Mouse (Mus musculus) midbrain, embryonic 10.5 days (tissue): ENCODE results near the gene Gm28308. TPM values are rescaled to one million over a fixed set of nuclear protein-coding genes. Genes with fewer than 3 reads are reported as not detected.

Source experiments
- DNase-seq: peaks from one replicate; pipeline ENCODE4 v3.0.0-alpha.2; 2017; ENCODE audit warnings: low spot score
- H3K27ac ChIP-seq: fragments of 300-500 bp; sonication (generic); replicated peaks from 2 replicates; pipeline ENCODE4 v1.5.1; 2016; ENCODE audit warnings: mild to moderate bottlenecking
- H3K27me3 ChIP-seq: fragments of 300-500 bp; sonication (generic); 2 replicates; pipeline ENCODE4 v1.6.1; 2016; ENCODE audit warnings: low read depth, mild to moderate bottlenecking; ENCODE audit not compliant: poor library complexity, severe bottlenecking
- H3K36me3 ChIP-seq: fragments of 300-500 bp; sonication (generic); 2 replicates; pipeline ENCODE4 v1.6.1; 2016; ENCODE audit warnings: mild to moderate bottlenecking, moderate library complexity
- H3K4me1 ChIP-seq: fragments of 300-500 bp; sonication (generic); 2 replicates; pipeline ENCODE4 v1.6.1; 2016
- H3K4me3 ChIP-seq: fragments of 300-500 bp; sonication (generic); 2 replicates; pipeline ENCODE4 v1.5.1; 2016; ENCODE audit warnings: mild to moderate bottlenecking, moderate library complexity
- H3K9me3 ChIP-seq: fragments of 300-500 bp; sonication (generic); replicated peaks from 2 replicates; pipeline ENCODE4 v1.6.1; 2016; ENCODE audit warnings: mild to moderate bottlenecking
- WGBS: fragments of 180-500 bp; shearing (Covaris S2); methylation state at CpG from one replicate; pipeline ENCODE4 v1.1.7; 2016; 5-methylcytosine and 5-hydroxymethylcytosine counted together
- polyA plus RNA-seq: library from polyadenylated mRNA; unstranded; fragments of >200 nt; fragmentation: Nextera tagmentation; extraction: Ambion mirVana; gene quantifications from 2 replicates; pipeline ENCODE4 v1.2.1, GENCODE M21; 2016

Gm28308 gene
- polyA plus RNA-seq, 1 experiment from 2014 or later, result not detected

DNA sequence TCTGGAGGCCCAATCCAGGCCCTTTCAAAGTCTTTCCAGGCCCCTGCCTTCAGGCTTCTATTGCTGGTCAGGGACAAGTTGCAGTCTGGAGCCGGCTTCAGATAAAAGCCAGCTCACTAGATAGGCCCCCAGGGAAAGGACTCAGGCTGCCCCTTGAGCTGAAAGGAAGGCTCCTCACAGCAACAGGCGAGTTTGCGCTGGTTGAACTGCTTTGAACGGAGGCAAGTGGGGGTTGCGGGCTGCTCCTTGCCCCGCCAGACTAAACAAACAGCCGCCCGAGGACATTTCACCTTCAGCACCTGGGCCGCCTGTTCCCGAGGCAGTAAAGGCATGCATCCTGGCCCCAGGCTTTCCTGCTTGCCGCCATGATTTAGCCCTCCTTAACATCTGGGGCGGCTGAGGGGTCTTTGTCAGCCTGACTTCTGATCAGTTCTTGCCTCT lies 30.6 kb upstream of the Gm28308 start:
- WGBS, result under 1% methylated on average over 12 of the region's 12 CpGs
- Histone ChIP-seq H3K4me1 (peaks cover 6% of the 10 kb centered on the region), H3K27ac (no peak overlapping the region), H3K36me3 (no peaks in the 10 kb centered on the region), H3K4me3 (no peak overlapping the region), H3K27me3 (peaks cover 100% of the 10 kb centered on the region), H3K9me3 (no peaks in the 10 kb centered on the region)
- DNase-seq, result no peak

DNA sequence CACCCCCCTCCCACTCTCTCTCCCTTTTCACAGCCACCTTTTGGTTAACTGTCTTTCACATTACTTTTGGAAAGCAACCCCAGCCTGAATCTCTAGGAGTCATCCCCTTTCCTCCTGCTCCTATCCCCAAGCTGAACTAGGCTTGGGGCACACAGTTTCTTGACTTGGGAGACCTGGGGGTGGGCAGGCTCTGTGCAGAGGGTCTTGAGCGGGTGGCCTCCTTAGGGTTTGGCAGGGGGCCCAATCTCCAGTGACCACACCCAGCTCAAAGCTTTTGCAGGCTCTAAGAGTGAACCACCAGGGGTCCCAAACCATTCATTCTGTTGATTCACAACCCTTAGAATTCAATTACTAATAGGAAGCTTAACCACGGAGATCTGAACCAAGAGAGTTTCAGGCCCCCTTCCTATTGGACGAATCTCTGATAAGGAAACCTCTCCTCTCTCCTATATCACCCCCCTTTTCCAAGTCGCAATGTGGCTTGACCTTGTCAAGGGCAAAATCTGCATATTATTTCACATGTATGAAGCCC lies 29.7 kb upstream of the Gm28308 start:
- H3K4me3 ChIP-seq, result no peak overlapping the region
- H3K27ac ChIP-seq, result no peak overlapping the region
- H3K4me1 ChIP-seq, result peaks cover 3% of the 10 kb centered on the region
- no peaks in the 10 kb centered on the region for H3K9me3 ChIP-seq
- H3K27me3 ChIP-seq, result peaks cover 100% of the 10 kb centered on the region
- no peak for DNase-seq
- 2% methylated on average over 4 of the region's 4 CpGs for WGBS
- H3K36me3 ChIP-seq, result no peaks in the 10 kb centered on the region

GRCm38 (mm10) chr6:52241001-52241621 lies 28.0 kb upstream of the Gm28308 start:
- DNase-seq, result no peak
- peaks cover 100% of the 10 kb centered on the region for H3K27me3 ChIP-seq
- peaks cover 3% of the 10 kb centered on the region for H3K4me1 ChIP-seq
- no peaks in the 10 kb centered on the region for H3K36me3 ChIP-seq
- H3K4me3 ChIP-seq, result no peak overlapping the region
- H3K9me3 ChIP-seq, result no peaks in the 10 kb centered on the region
- no peak overlapping the region for H3K27ac ChIP-seq
- 7% methylated on average over 9 of the region's 9 CpGs for WGBS

- Histone ChIP-seq H3K4me1 (peaks cover 3% of the 10 kb centered on the region), H3K4me3 (0 out of 2 replicates have a peak within 1 kb of the TSS, but pooled peaks have one; percentile 20), H3K36me3 (no peaks in the 10 kb centered on the region), H3K27me3 (peaks cover 100% of the 10 kb centered on the region), H3K27ac (no peak within 1 kb of the TSS), H3K9me3 (no peaks in the 10 kb centered on the region)
- DNase-seq, result peak; percentile 89
- 1% methylated on average over 35 of the region's 35 CpGs for WGBS
Measured at GRCm38 (mm10) chr6:52240389-52241000, 27.4 kb upstream of the Gm28308 start, which contains the start of gene Hoxa10. Hoxa10 (minus strand) TSS chr6:52240854.

DNA sequence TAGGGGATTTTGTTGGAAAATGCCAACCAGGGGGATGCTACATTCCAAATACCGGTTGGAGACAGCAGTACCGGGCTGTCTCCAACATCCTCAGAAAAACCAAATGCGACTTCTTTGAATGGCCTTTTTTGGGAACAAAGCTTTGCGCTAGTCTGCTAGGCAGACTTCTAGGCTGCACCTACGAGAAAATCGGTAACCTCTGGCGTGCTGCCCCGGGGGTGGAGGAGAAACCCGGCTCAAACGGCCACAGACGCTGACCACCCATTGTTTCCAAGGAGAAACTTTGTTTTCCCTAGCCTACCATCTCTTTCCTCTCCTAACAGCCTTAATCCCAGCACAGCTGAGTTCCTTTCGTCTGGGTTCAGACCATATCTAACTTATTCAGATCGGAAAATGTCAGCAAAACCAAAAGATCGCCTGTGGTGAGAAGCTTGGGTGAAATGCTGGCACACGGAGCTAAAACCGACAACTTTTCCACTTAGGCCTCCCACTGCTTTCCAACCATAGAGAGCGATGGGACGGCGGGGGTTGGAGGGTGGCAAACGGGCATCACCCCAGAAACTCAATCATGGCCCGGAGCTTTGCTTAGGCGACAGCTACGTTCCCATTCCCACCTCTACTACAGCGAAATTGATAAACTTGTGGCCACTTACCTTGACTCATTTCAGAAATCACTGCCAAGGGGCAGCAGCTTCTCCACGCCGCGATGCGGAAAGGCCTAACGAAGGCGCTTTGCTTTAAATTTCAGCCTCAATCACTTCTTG lies 26.7 kb upstream of the Gm28308 start:
- no peaks in the 10 kb centered on the region for H3K9me3 ChIP-seq
- peaks cover 100% of the 10 kb centered on the region for H3K27me3 ChIP-seq
- no peak overlapping the region for H3K27ac ChIP-seq
- 3% methylated on average over 30 of the region's 30 CpGs for WGBS
- no peak for DNase-seq
- no peaks in the 10 kb centered on the region for H3K36me3 ChIP-seq
- 0 out of 2 replicates have a peak overlapping the region, but pooled peaks have one; percentile 20 for H3K4me3 ChIP-seq
- peaks cover under 1% of the 10 kb centered on the region; the same call in 1 of the 2 replicates for H3K4me1 ChIP-seq

- Histone ChIP-seq H3K27me3 (peaks cover 100% of the 10 kb centered on the region), H3K4me3 (no peak overlapping the region), H3K4me1 (0 out of 2 replicates have a peak, but pooled peaks cover 3% of the 10 kb centered on the region), H3K36me3 (no peaks in the 10 kb centered on the region), H3K9me3 (no peaks in the 10 kb centered on the region), H3K27ac (no peak overlapping the region)
- no peak for DNase-seq
- 2% methylated on average over 7 of the region's 7 CpGs for WGBS
Measured at GRCm38 (mm10) chr6:52238976-52239375, 25.8 kb upstream of the Gm28308 start.

GRCm38 (mm10) chr6:52238155-52238545 lies 25.0 kb upstream of the Gm28308 start:
- Histone ChIP-seq H3K36me3 (no peaks in the 10 kb centered on the region), H3K4me3 (no peak overlapping the region), H3K9me3 (no peaks in the 10 kb centered on the region), H3K27ac (no peak overlapping the region), H3K4me1 (0 out of 2 replicates have a peak, but pooled peaks cover 4% of the 10 kb centered on the region), H3K27me3 (peaks cover 100% of the 10 kb centered on the region)
- 4% methylated on average over 7 of the region's 7 CpGs for WGBS
- no peak for DNase-seq

GRCm38 (mm10) chr6:52237346-52238154 lies 24.4 kb upstream of the Gm28308 start:
- no peaks in the 10 kb centered on the region for H3K9me3 ChIP-seq
- peaks cover 100% of the 10 kb centered on the region for H3K27me3 ChIP-seq
- 8% methylated on average over 10 of the region's 10 CpGs for WGBS
- H3K36me3 ChIP-seq, result no peaks in the 10 kb centered on the region
- no peak for DNase-seq
- no peak overlapping the region for H3K4me3 ChIP-seq
- H3K4me1 ChIP-seq, result 0 out of 2 replicates have a peak, but pooled peaks cover 4% of the 10 kb centered on the region
- H3K27ac ChIP-seq, result no peak overlapping the region

DNA sequence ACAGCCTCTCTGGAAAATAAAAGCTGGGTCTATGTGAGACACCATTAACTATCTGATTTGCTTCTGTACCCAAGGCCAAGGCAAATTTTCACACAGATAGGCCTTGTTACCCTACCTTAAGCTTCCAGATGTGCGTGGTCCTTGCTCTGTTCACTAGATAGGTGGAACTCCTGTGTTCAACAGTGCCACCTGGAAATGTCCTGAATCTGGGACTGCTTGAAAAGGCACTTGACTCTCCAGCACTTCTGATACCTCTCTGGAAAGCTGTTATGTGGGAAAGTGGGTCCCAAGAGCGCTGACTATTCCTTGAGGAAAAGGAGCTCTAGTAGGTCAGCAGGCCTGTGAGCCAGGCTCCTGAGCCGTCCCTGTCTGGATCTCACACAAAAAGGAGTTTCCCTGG lies 23.7 kb upstream of the Gm28308 start:
- Histone ChIP-seq H3K36me3 (no peaks in the 10 kb centered on the region), H3K9me3 (no peaks in the 10 kb centered on the region), H3K4me1 (0 out of 2 replicates have a peak, but pooled peaks cover 4% of the 10 kb centered on the region), H3K27ac (no peak overlapping the region), H3K4me3 (no peak overlapping the region), H3K27me3 (peaks cover 100% of the 10 kb centered on the region)
- no peak for DNase-seq
- WGBS, result 5% methylated on average over 3 of the region's 3 CpGs

DNA sequence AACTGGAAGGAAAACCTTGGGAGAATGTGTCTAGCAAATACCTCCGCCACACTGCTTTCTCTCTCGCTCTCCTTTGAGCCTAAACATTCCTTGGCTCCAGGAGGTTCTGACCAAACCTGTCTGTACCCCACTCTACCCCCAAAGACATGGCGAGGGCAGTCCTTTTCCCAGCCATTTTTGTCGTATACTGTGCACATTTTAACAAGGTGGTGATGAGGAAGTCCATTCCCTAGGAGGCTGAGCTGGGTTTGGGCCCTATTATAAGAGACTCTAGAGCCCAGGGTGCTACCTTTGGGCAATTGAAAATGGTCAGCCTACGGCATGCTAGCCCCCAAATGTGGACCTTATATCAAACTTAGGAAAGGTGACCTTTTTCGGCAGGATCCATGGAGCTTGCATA lies 22.7 kb upstream of the Gm28308 start:
- Histone ChIP-seq H3K36me3 (no peaks in the 10 kb centered on the region), H3K27me3 (peaks cover 100% of the 10 kb centered on the region), H3K9me3 (no peaks in the 10 kb centered on the region), H3K4me1 (0 out of 2 replicates have a peak, but pooled peaks cover 4% of the 10 kb centered on the region), H3K27ac (no peak overlapping the region), H3K4me3 (no peak overlapping the region)
- WGBS, result 24% methylated on average over 6 of the region's 6 CpGs
- no peak for DNase-seq

DNA sequence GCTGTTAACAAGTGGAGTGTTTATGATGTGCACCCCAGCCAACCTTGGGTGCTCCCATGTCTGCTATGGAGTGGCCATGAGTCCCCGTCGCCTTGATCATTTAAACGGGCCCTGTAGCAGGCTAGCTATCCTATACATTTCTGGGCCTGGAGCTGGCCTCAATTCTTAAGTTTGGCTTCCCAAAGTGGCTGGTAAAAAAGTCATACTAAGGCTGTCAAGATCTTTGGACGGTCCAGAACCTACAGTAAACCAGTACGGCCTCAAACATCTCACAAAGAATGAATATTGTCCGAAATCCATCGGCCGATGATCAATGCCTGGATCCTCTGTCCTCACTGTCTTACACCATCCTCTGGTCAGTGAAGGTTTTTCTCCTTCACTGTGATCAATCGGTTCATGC lies 22.1 kb upstream of the Gm28308 start:
- peaks cover 7% of the 10 kb centered on the region; the same call in 1 of the 2 replicates for H3K4me1 ChIP-seq
- no peak overlapping the region for H3K27ac ChIP-seq
- DNase-seq, result no peak
- H3K36me3 ChIP-seq, result no peaks in the 10 kb centered on the region
- peaks cover 100% of the 10 kb centered on the region for H3K27me3 ChIP-seq
- H3K4me3 ChIP-seq, result no peak overlapping the region
- WGBS, result 32% methylated on average over 9 of the region's 9 CpGs
- H3K9me3 ChIP-seq, result no peaks in the 10 kb centered on the region
